16 mouse cellular contexts compared by ENCODE assay signal in the genomic region with DNA sequence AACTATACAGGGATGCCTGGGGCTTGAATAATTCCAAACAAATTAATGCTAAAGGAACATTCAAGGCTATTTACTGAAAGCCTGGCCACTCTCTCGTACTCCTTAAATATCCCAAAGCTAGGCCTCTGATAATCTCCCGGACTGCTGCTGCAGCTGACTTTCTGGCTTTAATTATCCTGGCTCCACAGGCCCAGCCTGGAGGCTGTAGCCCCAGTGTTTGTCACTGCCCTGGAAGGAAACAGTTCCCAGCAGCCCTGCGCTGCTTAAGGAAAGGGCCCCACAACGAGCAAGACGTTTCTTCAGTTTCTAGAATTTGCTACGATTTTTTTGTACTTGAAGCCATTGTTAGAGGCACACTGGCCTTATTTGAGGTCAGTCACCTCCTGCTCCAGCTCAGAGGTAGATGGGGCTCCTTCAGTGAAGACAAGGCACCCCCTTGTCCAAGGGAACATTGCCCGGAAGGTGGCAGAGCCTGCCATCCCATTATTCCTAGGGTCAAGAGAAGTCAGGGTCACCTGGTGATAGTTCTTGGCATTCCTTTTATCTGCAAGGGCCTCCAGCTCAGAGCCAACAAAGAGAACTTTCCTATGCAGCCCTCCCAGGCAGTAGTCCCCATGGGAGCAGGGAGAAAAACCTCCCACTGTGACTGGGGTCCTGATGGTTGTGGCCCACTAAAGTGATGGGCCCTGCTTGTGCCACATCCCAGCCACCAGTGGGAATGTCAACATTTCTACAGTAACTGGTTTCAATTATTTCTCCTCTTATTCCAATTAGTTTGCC.
DNase-seq lines count a peak whose midpoint lies in the region; ATAC-seq lines count a peak whose summit lies in the region.
"Had no signal": no experiment of that assay in that cellular context is flagged by ENCODE, and none has a peak within 500 bp of the region (broad histone marks: within the 10 kb centered on the region; RNA-seq: fewer than 3 reads in every experiment).

No protein-coding gene starts in this region.

- ATAC-seq in forebrain, embryonic 12.5 days (ENCODE audit: low FRiP score) = no peak
- no peak for ATAC-seq in forebrain, embryonic 15.5 days (replicated peaks)
- no peak for ATAC-seq in hindbrain, embryonic 11.5 days (ENCODE audit: low FRiP score)
- ATAC-seq in hindbrain, embryonic 13.5 days (ENCODE audit: low FRiP score) = no peak
- no peak for ATAC-seq in embryonic facial prominence, embryonic 12.5 days (ENCODE audit: insufficient number of reproducible peaks, insufficient read depth, low FRiP score, low TSS enrichment)
- peak; percentile 50 for ATAC-seq in limb, embryonic 12.5 days (ENCODE audit: insufficient number of reproducible peaks, insufficient read depth, low FRiP score, low TSS enrichment, low read depth)
- ATAC-seq: hindbrain, embryonic 16.5 days had no signal

- intact Hi-C loops in left cerebral cortex, postnatal 36 days (cut with DNase I) = no loop called here

- H3K9ac ChIP-seq in forebrain, embryonic 12.5 days = no peak overlapping the region; the same call in 1 of the 2 replicates
- no peak overlapping the region for H3K9ac ChIP-seq in forebrain, embryonic 15.5 days (replicated peaks)
- no peak overlapping the region for H3K9ac ChIP-seq in hindbrain, embryonic 11.5 days (ENCODE audit: low read depth, low read length)
- no peak overlapping the region for H3K9ac ChIP-seq in hindbrain, embryonic 13.5 days
- H3K9ac ChIP-seq in embryonic facial prominence, embryonic 12.5 days = no peak overlapping the region
- H3K9ac ChIP-seq in limb, embryonic 12.5 days (replicated peaks) = no peak overlapping the region

- H3K4me1 ChIP-seq in forebrain, embryonic 12.5 days = peaks cover 7% of the 10 kb centered on the region; the same call in 1 of the 2 replicates
- H3K4me1 ChIP-seq in forebrain, embryonic 15.5 days = no peaks in the 10 kb centered on the region
- H3K4me1 ChIP-seq in hindbrain, embryonic 11.5 days (replicated peaks; ENCODE audit: control insufficient read depth, insufficient read depth, low read length) = no peaks in the 10 kb centered on the region
- peaks cover 6% of the 10 kb centered on the region; the same call in 1 of the 2 replicates for H3K4me1 ChIP-seq in hindbrain, embryonic 13.5 days (replicated peaks)
- H3K4me1 ChIP-seq in embryonic facial prominence, embryonic 12.5 days = peaks cover 33% of the 10 kb centered on the region
- H3K4me1 ChIP-seq in limb, embryonic 12.5 days (replicated peaks) = peaks cover 48% of the 10 kb centered on the region

- no peak overlapping the region for H3K4me2 ChIP-seq in forebrain, embryonic 12.5 days
- H3K4me2 ChIP-seq in forebrain, embryonic 15.5 days (replicated peaks) = no peak overlapping the region
- no peak overlapping the region for H3K4me2 ChIP-seq in hindbrain, embryonic 11.5 days (replicated peaks; ENCODE audit: low read depth, low read length)
- H3K4me2 ChIP-seq in hindbrain, embryonic 13.5 days = no peak overlapping the region
- H3K4me2 ChIP-seq in embryonic facial prominence, embryonic 12.5 days (replicated peaks) = no peak overlapping the region
- no peak overlapping the region for H3K4me2 ChIP-seq in limb, embryonic 12.5 days

- 51% methylated on average over 7 of the region's 7 CpGs for WGBS in forebrain, embryonic 12.5 days
- WGBS in forebrain, embryonic 15.5 days = 55% methylated on average over 7 of the region's 7 CpGs
- WGBS in hindbrain, embryonic 11.5 days = 54% methylated on average over 7 of the region's 7 CpGs
- 44% methylated on average over 7 of the region's 7 CpGs for WGBS in hindbrain, embryonic 13.5 days
- 22% methylated on average over 7 of the region's 7 CpGs for WGBS in embryonic facial prominence, embryonic 12.5 days
- WGBS in limb, embryonic 12.5 days = 14% methylated on average over 7 of the region's 7 CpGs

- H3K27me3 ChIP-seq in forebrain, embryonic 12.5 days = no peaks in the 10 kb centered on the region
- no peaks in the 10 kb centered on the region for H3K27me3 ChIP-seq in forebrain, embryonic 15.5 days
- H3K27me3 ChIP-seq in hindbrain, embryonic 11.5 days (ENCODE audit: control insufficient read depth, insufficient read depth, low read length) = no peaks in the 10 kb centered on the region
- H3K27me3 ChIP-seq in hindbrain, embryonic 13.5 days = no peaks in the 10 kb centered on the region
- H3K27me3 ChIP-seq in embryonic facial prominence, embryonic 12.5 days = no peaks in the 10 kb centered on the region
- no peaks in the 10 kb centered on the region for H3K27me3 ChIP-seq in limb, embryonic 12.5 days

- H3K4me3 ChIP-seq in forebrain, embryonic 12.5 days (replicated peaks) = no peak overlapping the region
- no peak overlapping the region for H3K4me3 ChIP-seq in forebrain, embryonic 15.5 days
- H3K4me3 ChIP-seq in hindbrain, embryonic 11.5 days (ENCODE audit: low read depth, low read length) = no peak overlapping the region
- no peak overlapping the region for H3K4me3 ChIP-seq in hindbrain, embryonic 13.5 days
- no peak overlapping the region for H3K4me3 ChIP-seq in embryonic facial prominence, embryonic 12.5 days
- H3K4me3 ChIP-seq in limb, embryonic 12.5 days (replicated peaks) = no peak overlapping the region

- H3K9me3 ChIP-seq in forebrain, embryonic 12.5 days = no peaks in the 10 kb centered on the region
- H3K9me3 ChIP-seq in forebrain, embryonic 15.5 days = no peaks in the 10 kb centered on the region
- H3K9me3 ChIP-seq in hindbrain, embryonic 11.5 days (ENCODE audit: control insufficient read depth, low read length) = no peaks in the 10 kb centered on the region
- H3K9me3 ChIP-seq in hindbrain, embryonic 13.5 days = no peaks in the 10 kb centered on the region
- no peaks in the 10 kb centered on the region for H3K9me3 ChIP-seq in embryonic facial prominence, embryonic 12.5 days
- no peaks in the 10 kb centered on the region for H3K9me3 ChIP-seq in limb, embryonic 12.5 days

- DNase-seq in hindbrain, embryonic 11.5 days (ENCODE audit: low spot score) = no peak
- no peak for DNase-seq in left cerebral cortex, postnatal 36 days (ENCODE audit: low spot score in 2 of 2)
- DNase-seq in frontal cortex, adult 2 months (ENCODE audit: extremely low spot score in 1 of 2, low spot score in 1 of 2) = no peak
- DNase-seq: adrenal gland, adult 2 months; cerebellum, adult 9-10 months; kidney, adult 8-10 months; kidney, postnatal 4 days; liver; lung, adult 2 months; thymus, adult 18-20 months had no signal

- 0 out of 2 replicates have a peak overlapping the region, but pooled peaks have one; percentile 15 for H3K27ac ChIP-seq in forebrain, embryonic 12.5 days
- no peak overlapping the region for H3K27ac ChIP-seq in forebrain, embryonic 15.5 days (replicated peaks)
- 0 out of 2 replicates have a peak overlapping the region, but pooled peaks have one; percentile 20 for H3K27ac ChIP-seq in hindbrain, embryonic 11.5 days (ENCODE audit: low read depth, low read length)
- H3K27ac ChIP-seq in hindbrain, embryonic 13.5 days = no peak overlapping the region
- peak overlapping the region; percentile 86 for H3K27ac ChIP-seq in embryonic facial prominence, embryonic 12.5 days
- H3K27ac ChIP-seq in limb, embryonic 12.5 days = peak overlapping the region; percentile 92

- H3K36me3 ChIP-seq in forebrain, embryonic 12.5 days (replicated peaks) = no peaks in the 10 kb centered on the region
- H3K36me3 ChIP-seq in forebrain, embryonic 15.5 days = no peaks in the 10 kb centered on the region
- no peaks in the 10 kb centered on the region for H3K36me3 ChIP-seq in hindbrain, embryonic 11.5 days (ENCODE audit: control insufficient read depth, insufficient read depth, low read length)
- H3K36me3 ChIP-seq in hindbrain, embryonic 13.5 days = no peaks in the 10 kb centered on the region
- H3K36me3 ChIP-seq in embryonic facial prominence, embryonic 12.5 days = no peaks in the 10 kb centered on the region
- no peaks in the 10 kb centered on the region for H3K36me3 ChIP-seq in limb, embryonic 12.5 days

Comparison
In these comparisons a context has a peak if more than half of its experiments do, and no peak if none do; other contexts are left out.
1. H3K27ac ChIP-seq: peak in forebrain, embryonic 12.5 days (single experiment), hindbrain, embryonic 11.5 days (single experiment), embryonic facial prominence, embryonic 12.5 days (single experiment) and limb, embryonic 12.5 days (single experiment); none in forebrain, embryonic 15.5 days (single experiment) and hindbrain, embryonic 13.5 days (single experiment).